Comparison of ENCODE assay signal across 7 mouse cellular contexts in genomic region chr12:118930386-118931318, GRCm38 (mm10). TPM values are rescaled to one million over a fixed set of nuclear protein-coding genes. Genes with fewer than 3 reads are reported as not detected.
DNase-seq lines count a peak whose midpoint lies in the region; ATAC-seq and TF ChIP-seq lines count a peak whose summit lies in the region.

No protein-coding gene starts in this region.

- intact Hi-C loops in gastrocnemius, adult 2 months (cut with DNase I), result no loop called here

- H3K27ac ChIP-seq in gastrocnemius, adult 2 months, result no peak overlapping the region

- DNase-seq in T-cell, adult 2 months (ENCODE audit: low spot score), result peak; percentile 23
- DNase-seq in cerebellum, postnatal 10 days, result peak; percentile 79 to 87
- DNase-seq in gastrocnemius, adult 2 months, result peak; percentile 41
- peak; percentile 88 for DNase-seq in hindlimb bud, embryonic 11.5 days (ENCODE audit: extremely low spot score, low read depth, low spot score)
- DNase-seq in layer of hippocampus, postnatal 36 days, result peak; percentile 24 to 32
- peak; percentile 72 to 86 for DNase-seq in right cerebral cortex, postnatal 10 days (ENCODE audit: low spot score in 2 of 2)

- TF ChIP-seq CTCF in gastrocnemius, adult 2 months (IDR thresholded peaks at IDR 0.05), result peak; percentile 74

- H3K4me3 ChIP-seq in gastrocnemius, adult 2 months, result no peak overlapping the region

- peak; percentile 83 for ATAC-seq in megakaryocyte, adult 5-6 weeks (ENCODE audit: poor library complexity, severe bottlenecking)

RNA-seq across cellular contexts. Expression of gene Abcb5, which starts 35.6 kb away (rescaled TPM):
- not detected for total RNA-seq in gastrocnemius, adult 2 months (2021)
- total RNA-seq in layer of hippocampus, postnatal 36 days (2021), result not detected
- total RNA-seq in megakaryocyte, adult 5-6 weeks (2015), result not detected in 2 replicates
- not detected in 2 replicates for total RNA-seq in megakaryocyte, adult 5-6 weeks (2017)

Comparison
In these comparisons a context has a peak if more than half of its experiments do, and no peak if none do; other contexts are left out.
1. DNase-seq: peak in every context shown above with its lines; median percentile 88 in hindlimb bud, embryonic 11.5 days; 83 in cerebellum, postnatal 10 days; 79 in right cerebral cortex, postnatal 10 days; 41 in gastrocnemius, adult 2 months; 28 in layer of hippocampus, postnatal 36 days; 23 in T-cell, adult 2 months.